Mouse (Mus musculus): ENCODE measurements around the gene Scn4a. TPM values are rescaled to one million over a fixed set of nuclear protein-coding genes. Genes with fewer than 3 reads are reported as not detected.

The Scn4a gene
- total and polyA plus RNA-seq, 2 experiments from 2014 or later, result under 0.01 to 0.04 TPM

GRCm38 (mm10) chr11:106364712-106365111, 11.6 kb upstream of the Scn4a start:
- Histone ChIP-seq H3K4me1 (ENCODE audit: insufficient read depth, low read length) (peaks cover 5% of the 10 kb centered on the region; the same call in 1 of the 2 replicates), H3K9ac (replicated peaks; ENCODE audit: low read length) (no peak overlapping the region), H3K4me3 (ENCODE audit: low read length) (no peak overlapping the region), H3K36me3 (ENCODE audit: insufficient read depth, low read length) (no peaks in the 10 kb centered on the region), H3K4me2 (ENCODE audit: low read depth, low read length) (peak overlapping the region; percentile 11; the same call in 1 of the 2 replicates), H3K27me3 (ENCODE audit: insufficient read depth, low read length) (no peaks in the 10 kb centered on the region), H3K27ac (no peak overlapping the region), H3K9me3 (ENCODE audit: low read length) (no peaks in the 10 kb centered on the region)
- WGBS, result 8% methylated on average over 11 of the region's 11 CpGs
- DNase-seq (ENCODE audit: low spot score), result peak; percentile 40
- ATAC-seq, result peak; percentile 82
- no peak for TF ChIP-seq CTCF (IDR thresholded peaks at IDR 0.05; ENCODE audit: low read depth)

- WGBS, result 28% methylated on average over 5 of the region's 5 CpGs
- ATAC-seq (no peak), DNase-seq (ENCODE audit: low spot score) (no peak)
These were observed 6.3 kb upstream of the Scn4a start for GRCm38 (mm10) chr11:106359350-106359749.

GRCm38 (mm10) chr11:106355382-106356128, 2.5 kb upstream of the Scn4a start:
- Histone ChIP-seq H3K9ac (replicated peaks; ENCODE audit: low read length) (no peak overlapping the region), H3K4me3 (ENCODE audit: low read length) (no peak overlapping the region), H3K27me3 (ENCODE audit: insufficient read depth, low read length) (no peaks in the 10 kb centered on the region), H3K36me3 (ENCODE audit: insufficient read depth, low read length) (no peaks in the 10 kb centered on the region), H3K4me2 (ENCODE audit: low read depth, low read length) (no peak overlapping the region), H3K4me1 (ENCODE audit: insufficient read depth, low read length) (no peaks in the 10 kb centered on the region), H3K9me3 (ENCODE audit: low read length) (no peaks in the 10 kb centered on the region), H3K27ac (no peak overlapping the region)
- 76% methylated on average over 18 of the region's 19 CpGs for WGBS
- TF ChIP-seq CTCF (IDR thresholded peaks at IDR 0.05; ENCODE audit: low read depth), result no peak
- DNase-seq (ENCODE audit: low spot score) (no peak), ATAC-seq (no peak)

More at GRCm38 (mm10) chr11:106359350-106359749, 6.3 kb upstream of the Scn4a start:
- Histone ChIP-seq H3K27me3 (ENCODE audit: insufficient read depth, low read length) (no peaks in the 10 kb centered on the region), H3K27ac (no peak overlapping the region), H3K4me3 (ENCODE audit: low read length) (no peak overlapping the region), H3K4me1 (ENCODE audit: insufficient read depth, low read length) (no peaks in the 10 kb centered on the region), H3K4me2 (ENCODE audit: low read depth, low read length) (no peak overlapping the region), H3K9ac (replicated peaks; ENCODE audit: low read length) (no peak overlapping the region), H3K9me3 (ENCODE audit: low read length) (no peaks in the 10 kb centered on the region), H3K36me3 (ENCODE audit: insufficient read depth, low read length) (no peaks in the 10 kb centered on the region)
- peak; percentile 25; the same call in 1 of the 2 replicates for TF ChIP-seq CTCF (IDR thresholded peaks at IDR 0.05; ENCODE audit: low read depth)

GRCm38 (mm10) chr11:106354181-106354580, 1.1 kb upstream of the Scn4a start:
- 63% methylated on average over 1 of the region's 1 CpGs for WGBS
- DNase-seq (ENCODE audit: low spot score) (no peak), ATAC-seq (no peak)
- H3K9me3 ChIP-seq (ENCODE audit: low read length), result no peaks in the 10 kb centered on the region
- H3K9ac ChIP-seq (replicated peaks; ENCODE audit: low read length), result no peak overlapping the region
- H3K27me3 ChIP-seq (ENCODE audit: insufficient read depth, low read length), result no peaks in the 10 kb centered on the region
- no peak overlapping the region for H3K4me3 ChIP-seq (ENCODE audit: low read length)
- no peak for TF ChIP-seq CTCF (IDR thresholded peaks at IDR 0.05; ENCODE audit: low read depth)
- no peaks in the 10 kb centered on the region for H3K4me1 ChIP-seq (ENCODE audit: insufficient read depth, low read length)
- no peaks in the 10 kb centered on the region for H3K36me3 ChIP-seq (ENCODE audit: insufficient read depth, low read length)
- no peak overlapping the region for H3K27ac ChIP-seq
- no peak overlapping the region for H3K4me2 ChIP-seq (ENCODE audit: low read depth, low read length)

GRCm38 (mm10) chr11:106351941-106352340, 1.1 kb downstream of the Scn4a start:
- no peaks in the 10 kb centered on the region for H3K36me3 ChIP-seq (ENCODE audit: insufficient read depth, low read length)
- H3K27me3 ChIP-seq (ENCODE audit: insufficient read depth, low read length), result no peaks in the 10 kb centered on the region
- DNase-seq (ENCODE audit: low spot score) (no peak), ATAC-seq (no peak)
- no peaks in the 10 kb centered on the region for H3K9me3 ChIP-seq (ENCODE audit: low read length)
- no peak overlapping the region for H3K27ac ChIP-seq
- no peak for TF ChIP-seq CTCF (IDR thresholded peaks at IDR 0.05; ENCODE audit: low read depth)
- H3K4me3 ChIP-seq (ENCODE audit: low read length), result no peak overlapping the region
- WGBS, result 61% methylated on average over 4 of the region's 4 CpGs
- H3K4me1 ChIP-seq (ENCODE audit: insufficient read depth, low read length), result no peaks in the 10 kb centered on the region
- H3K9ac ChIP-seq (replicated peaks; ENCODE audit: low read length), result no peak overlapping the region
- H3K4me2 ChIP-seq (ENCODE audit: low read depth, low read length), result no peak overlapping the region

- no peak for TF ChIP-seq CTCF (IDR thresholded peaks at IDR 0.05; ENCODE audit: low read depth)
- no peak overlapping the region for H3K4me3 ChIP-seq (ENCODE audit: low read length)
- 65% methylated on average over 3 of the region's 3 CpGs for WGBS
- H3K9me3 ChIP-seq (ENCODE audit: low read length), result no peaks in the 10 kb centered on the region
- no peaks in the 10 kb centered on the region for H3K36me3 ChIP-seq (ENCODE audit: insufficient read depth, low read length)
- H3K4me2 ChIP-seq (ENCODE audit: low read depth, low read length), result no peak overlapping the region
- no peak overlapping the region for H3K9ac ChIP-seq (replicated peaks; ENCODE audit: low read length)
- H3K4me1 ChIP-seq (ENCODE audit: insufficient read depth, low read length), result no peaks in the 10 kb centered on the region
- no peaks in the 10 kb centered on the region for H3K27me3 ChIP-seq (ENCODE audit: insufficient read depth, low read length)
- DNase-seq (ENCODE audit: low spot score), result peak; percentile 14
- no peak overlapping the region for H3K27ac ChIP-seq
- peak; percentile 73; the same call in 1 of the 2 replicates for ATAC-seq
These were observed 1.8 kb downstream of the Scn4a start for GRCm38 (mm10) chr11:106351253-106351652.

- Histone ChIP-seq H3K4me3 (ENCODE audit: low read length) (no peak overlapping the region), H3K27me3 (ENCODE audit: insufficient read depth, low read length) (no peaks in the 10 kb centered on the region), H3K27ac (no peak overlapping the region), H3K36me3 (ENCODE audit: insufficient read depth, low read length) (no peaks in the 10 kb centered on the region), H3K9ac (replicated peaks; ENCODE audit: low read length) (no peak overlapping the region), H3K4me2 (ENCODE audit: low read depth, low read length) (no peak overlapping the region), H3K9me3 (ENCODE audit: low read length) (no peaks in the 10 kb centered on the region), H3K4me1 (ENCODE audit: insufficient read depth, low read length) (no peaks in the 10 kb centered on the region)
- DNase-seq (ENCODE audit: low spot score) (no peak), ATAC-seq (peak; percentile 29; the same call in 1 of the 2 replicates)
- WGBS, result 49% methylated on average over 5 of the region's 5 CpGs
- TF ChIP-seq CTCF (IDR thresholded peaks at IDR 0.05; ENCODE audit: low read depth), result no peak
These were observed 2.2 kb downstream of the Scn4a start for GRCm38 (mm10) chr11:106350853-106351252.

Data from hindbrain, postnatal 0 days (tissue).